Mouse (Mus musculus) heart, adult 2 months (tissue): ENCODE measurements around the gene Acvr1b.

Source experiments
- CTCF ChIP-seq: fragments of 200-600 bp; IDR thresholded peaks from 2 replicates; pipeline ENCODE4 v1.8.1; 2022; ENCODE audit warnings: antibody characterized with exemption, mild to moderate bottlenecking, moderate library complexity
- EP300 ChIP-seq: fragments of 200-500 bp; IDR thresholded peaks from 2 replicates; pipeline ENCODE4 v1.6.1; 2011; ENCODE audit warnings: low read depth, low read length, control low read depth; ENCODE audit not compliant: insufficient read depth
- POLR2A ChIP-seq: fragments of 200-500 bp; IDR thresholded peaks from 2 replicates; pipeline ENCODE4 v1.6.1; 2011; ENCODE audit warnings: mild to moderate bottlenecking, low read depth, low read length, control low read depth; ENCODE audit not compliant: insufficient read depth

DNA sequence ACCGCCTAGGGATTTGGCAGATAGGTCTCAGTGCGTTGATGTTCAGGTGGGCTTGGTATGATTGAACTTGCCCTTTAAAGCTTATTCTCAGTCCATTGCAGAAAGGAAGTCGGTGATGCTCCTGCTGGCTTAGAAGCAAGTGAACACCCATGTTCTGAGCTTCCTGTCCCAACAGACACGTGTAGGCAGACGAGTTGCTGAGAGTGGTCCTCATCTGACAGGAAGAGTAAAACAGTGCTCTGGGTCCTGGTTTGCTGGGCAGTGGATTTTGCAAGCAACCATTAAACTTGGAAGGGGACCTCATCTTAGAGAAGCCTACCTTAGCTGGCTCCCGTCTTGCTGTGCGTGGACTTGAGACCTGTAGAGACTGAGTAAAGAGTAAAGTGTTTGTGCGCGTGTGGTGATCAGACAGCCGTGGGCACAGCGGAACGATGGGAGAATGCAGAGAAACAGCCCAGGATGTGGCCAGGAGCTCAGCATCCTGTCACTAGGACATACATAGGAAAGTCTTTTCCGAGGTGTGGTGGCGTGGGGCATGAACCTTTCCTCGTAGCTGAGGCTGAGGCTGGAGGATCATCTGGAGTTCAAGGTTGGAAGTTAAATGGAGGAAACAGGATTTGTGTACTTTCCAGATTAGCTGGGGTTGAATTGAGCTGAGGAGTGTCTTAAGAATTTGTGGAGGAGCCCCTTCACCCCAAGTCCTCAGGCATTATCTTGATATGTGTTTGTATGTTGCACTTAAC is 6.7 kb downstream of the Acvr1b start:
- no peak for TF ChIP-seq CTCF
- TF ChIP-seq EP300 = no peak
- no peak for TF ChIP-seq POLR2A
